Mouse (Mus musculus) embryonic facial prominence, embryonic 14.5 days (tissue): Measurements from ENCODE around the gene Fam107b. TPM values are rescaled to one million over a fixed set of nuclear protein-coding genes. Genes with fewer than 3 reads are reported as not detected.

ENCODE experiments used
- ATAC-seq: fragments of 200-750 bp; cut with Nextera tagmentation; 2 replicates; pipeline ENCODE4 v1.8.0; 2017; ENCODE audit warnings: low read depth, moderate number of reproducible peaks, moderate TSS enrichment
- DNase-seq: peaks from one replicate; pipeline ENCODE4 v3.0.0-alpha.2; 2015; ENCODE audit warnings: low spot score
- H3K27ac ChIP-seq: fragments of 300-500 bp; sonication (generic); replicated peaks from 2 replicates; pipeline ENCODE4 v1.5.1; 2014; ENCODE audit warnings: low read depth, mild to moderate bottlenecking, low read length, moderate library complexity
- H3K27me3 ChIP-seq: fragments of 300-500 bp; sonication (generic); replicated peaks from 2 replicates; pipeline ENCODE4 v1.6.1; 2014; ENCODE audit warnings: low read length; ENCODE audit not compliant: control insufficient read depth, insufficient read depth
- H3K36me3 ChIP-seq: fragments of 300-500 bp; sonication (generic); 2 replicates; pipeline ENCODE4 v1.6.1; 2014; ENCODE audit warnings: low read length, mixed read lengths; ENCODE audit not compliant: control insufficient read depth, insufficient read depth
- H3K4me1 ChIP-seq: fragments of 300-500 bp; sonication (generic); 2 replicates; pipeline ENCODE4 v1.6.1; 2014; ENCODE audit warnings: antibody characterized with exemption, low read length; ENCODE audit not compliant: control insufficient read depth, insufficient read depth
- H3K4me2 ChIP-seq: fragments of 300-500 bp; sonication (generic); 2 replicates; pipeline ENCODE4 v1.6.1; 2014; ENCODE audit warnings: low read depth, mild to moderate bottlenecking, low read length, moderate library complexity, mixed read lengths
- H3K4me3 ChIP-seq: fragments of 300-500 bp; sonication (generic); 2 replicates; pipeline ENCODE4 v1.5.1; 2014; ENCODE audit warnings: low read depth, mild to moderate bottlenecking, low read length
- H3K9ac ChIP-seq: fragments of 300-500 bp; sonication (generic); 2 replicates; pipeline ENCODE4 v1.6.1; 2014; ENCODE audit warnings: low read depth, mild to moderate bottlenecking, low read length, moderate library complexity, mixed read lengths
- H3K9me3 ChIP-seq: fragments of 300-500 bp; sonication (generic); 2 replicates; pipeline ENCODE4 v1.6.1; 2016; ENCODE audit warnings: low read length; ENCODE audit not compliant: control insufficient read depth
- WGBS: fragments of 180-500 bp; shearing (Covaris S2); extraction: QIAGEN DNeasy Blood & Tissue Kit; methylation state at CpG from one replicate; pipeline ENCODE4 v1.1.7; 2014; 5-methylcytosine and 5-hydroxymethylcytosine counted together
- polyA plus RNA-seq: library from polyadenylated mRNA; unstranded; fragments of >200 nt; fragmentation: Nextera tagmentation; extraction: Ambion mirVana; gene quantifications from 2 replicates; pipeline ENCODE4 v1.2.1, GENCODE M21; 2014

Fam107b gene
- polyA plus RNA-seq, 1 experiment from 2014 or later, result 40.4 TPM

DNA sequence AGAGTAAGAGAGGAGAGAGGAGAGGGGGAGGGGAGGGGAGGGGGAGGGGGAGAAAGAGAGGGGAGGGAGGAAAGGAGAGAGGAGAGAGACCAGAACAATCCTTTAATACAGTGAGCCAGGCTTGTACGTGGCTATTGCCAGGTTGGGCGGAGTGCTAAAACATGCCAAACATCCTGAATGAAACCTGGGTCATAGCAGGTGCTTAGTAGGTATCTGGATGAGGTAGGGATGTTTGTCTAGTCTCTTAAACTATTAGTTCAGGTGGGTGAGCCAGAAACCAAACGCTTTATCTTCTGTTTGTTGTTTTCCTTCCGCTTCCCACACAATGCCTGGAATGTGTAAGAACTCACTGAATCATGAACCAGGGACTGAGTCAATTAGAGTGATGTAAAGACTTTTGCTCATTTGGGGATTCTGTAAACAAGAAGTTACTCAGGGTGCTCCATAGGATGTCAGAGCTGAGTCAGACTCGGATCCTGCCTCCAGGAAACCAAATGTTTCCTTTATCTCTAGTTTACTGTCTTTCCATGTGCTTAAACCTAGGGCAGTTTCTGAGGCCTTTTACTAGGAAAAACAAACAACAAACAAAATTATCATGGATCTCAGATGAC lies 89.1 kb downstream of the Fam107b start:
- Histone ChIP-seq H3K4me2 (no peak overlapping the region), H3K4me1 (peaks cover 9% of the 10 kb centered on the region; the same call in 1 of the 2 replicates), H3K9me3 (no peaks in the 10 kb centered on the region), H3K36me3 (no peaks in the 10 kb centered on the region), H3K4me3 (no peak overlapping the region), H3K9ac (no peak overlapping the region), H3K27ac (no peak overlapping the region), H3K27me3 (no peaks in the 10 kb centered on the region)
- DNase-seq, result peak; percentile 17
- 40% methylated on average over 5 of the region's 5 CpGs for WGBS
- ATAC-seq, result peak; percentile 47; the same call in 1 of the 2 replicates

DNA sequence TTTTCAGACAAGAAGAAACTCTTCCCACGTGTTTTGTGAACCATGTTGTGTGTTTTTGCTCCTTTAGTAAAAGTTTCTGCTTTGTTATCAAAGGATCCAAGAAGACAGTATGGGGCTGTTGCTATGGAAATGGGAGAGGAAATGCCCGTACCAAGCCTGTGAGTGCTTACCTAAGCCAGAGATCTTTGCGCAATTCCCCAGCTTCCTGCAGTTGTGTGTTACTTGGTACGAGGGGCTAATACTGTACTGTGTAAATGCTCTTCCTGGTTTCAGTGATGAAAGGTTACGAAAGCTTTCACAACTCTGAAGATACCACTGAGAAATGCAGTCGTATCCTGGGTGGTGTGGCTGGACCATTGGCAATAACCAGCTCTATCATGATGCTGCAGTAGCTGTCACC lies 93.8 kb downstream of the Fam107b start:
- 61% methylated on average over 6 of the region's 6 CpGs for WGBS
- Histone ChIP-seq H3K4me1 (no peaks in the 10 kb centered on the region), H3K27ac (no peak overlapping the region), H3K4me3 (no peak overlapping the region), H3K9me3 (no peaks in the 10 kb centered on the region), H3K27me3 (no peaks in the 10 kb centered on the region), H3K36me3 (no peaks in the 10 kb centered on the region), H3K9ac (no peak overlapping the region), H3K4me2 (no peak overlapping the region)
- peak; percentile 23 for DNase-seq
- no peak for ATAC-seq

DNA sequence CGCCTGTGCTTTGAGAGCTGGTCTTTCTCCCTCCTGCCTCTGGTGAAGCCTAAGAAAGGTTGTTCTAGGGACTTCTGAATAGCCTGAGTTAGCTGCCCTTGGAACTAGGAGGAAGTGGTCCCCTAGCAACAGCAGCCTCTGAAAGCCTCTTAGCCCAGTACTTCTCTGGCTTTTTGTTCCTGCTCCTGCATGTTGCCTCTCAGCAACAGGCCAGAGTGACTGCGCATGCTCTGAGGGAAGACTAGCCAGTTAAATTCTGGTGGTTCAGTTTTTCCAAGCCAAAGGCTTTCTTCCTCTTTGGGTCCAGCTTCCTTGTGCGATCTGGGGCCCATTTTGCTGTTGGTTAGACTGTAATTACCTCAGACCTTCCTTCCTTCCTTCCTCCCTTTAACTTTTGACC lies 98.4 kb downstream of the Fam107b start:
- Histone ChIP-seq H3K36me3 (no peaks in the 10 kb centered on the region), H3K27ac (no peak overlapping the region), H3K4me1 (no peaks in the 10 kb centered on the region), H3K9me3 (no peaks in the 10 kb centered on the region), H3K4me3 (no peak overlapping the region), H3K4me2 (no peak overlapping the region), H3K27me3 (no peaks in the 10 kb centered on the region), H3K9ac (no peak overlapping the region)
- ATAC-seq, result no peak
- peak; percentile 23 for DNase-seq
- WGBS, result 69% methylated on average over 3 of the region's 3 CpGs

GRCm38 (mm10) chr2:3669646-3670045 lies 99.4 kb downstream of the Fam107b start:
- Histone ChIP-seq H3K9ac (no peak overlapping the region), H3K4me3 (no peak overlapping the region), H3K4me2 (no peak overlapping the region), H3K9me3 (no peaks in the 10 kb centered on the region), H3K4me1 (no peaks in the 10 kb centered on the region), H3K36me3 (no peaks in the 10 kb centered on the region), H3K27ac (no peak overlapping the region), H3K27me3 (no peaks in the 10 kb centered on the region)
- no peak for DNase-seq
- 63% methylated on average over 2 of the region's 2 CpGs for WGBS
- ATAC-seq, result no peak

DNA sequence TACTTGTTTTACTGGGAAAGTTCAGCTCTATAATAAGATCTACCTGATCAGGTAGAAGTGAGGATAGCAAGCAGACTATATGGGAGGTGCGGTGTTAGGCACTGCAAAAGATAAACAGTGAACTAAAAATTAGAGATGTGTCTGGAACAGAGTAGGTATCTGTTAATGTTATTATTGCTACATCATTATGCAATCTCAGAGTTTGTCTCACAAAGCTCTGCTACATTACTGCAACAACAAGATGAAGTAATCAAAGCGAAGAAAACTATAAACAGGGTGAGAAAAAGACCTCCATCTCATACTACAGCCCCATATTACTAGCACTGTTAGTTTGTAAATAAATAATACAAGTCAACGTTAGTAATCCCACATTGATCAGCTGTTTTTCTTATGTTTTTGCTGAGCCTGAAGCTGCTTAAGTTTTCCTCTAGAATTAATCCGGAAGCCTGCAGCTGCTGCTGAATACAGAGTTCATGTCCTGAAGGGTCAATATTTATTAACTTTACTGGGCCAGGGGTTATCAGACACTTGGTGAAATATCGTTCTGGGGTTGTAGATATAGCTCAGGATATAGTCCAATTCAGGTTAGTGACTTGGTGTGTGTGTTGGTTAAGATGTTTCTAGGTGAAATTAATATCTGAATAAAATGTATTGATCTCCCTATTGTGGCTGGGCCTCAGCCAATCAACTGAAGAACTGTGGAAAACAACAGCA lies 102.5 kb downstream of the Fam107b start:
- no peak for ATAC-seq
- Histone ChIP-seq H3K4me3 (no peak overlapping the region), H3K4me2 (no peak overlapping the region), H3K4me1 (no peaks in the 10 kb centered on the region), H3K36me3 (no peaks in the 10 kb centered on the region), H3K9me3 (no peaks in the 10 kb centered on the region), H3K27me3 (no peaks in the 10 kb centered on the region), H3K27ac (no peak overlapping the region), H3K9ac (no peak overlapping the region)
- 77% methylated on average over 5 of the region's 5 CpGs for WGBS
- DNase-seq, result no peak

DNA sequence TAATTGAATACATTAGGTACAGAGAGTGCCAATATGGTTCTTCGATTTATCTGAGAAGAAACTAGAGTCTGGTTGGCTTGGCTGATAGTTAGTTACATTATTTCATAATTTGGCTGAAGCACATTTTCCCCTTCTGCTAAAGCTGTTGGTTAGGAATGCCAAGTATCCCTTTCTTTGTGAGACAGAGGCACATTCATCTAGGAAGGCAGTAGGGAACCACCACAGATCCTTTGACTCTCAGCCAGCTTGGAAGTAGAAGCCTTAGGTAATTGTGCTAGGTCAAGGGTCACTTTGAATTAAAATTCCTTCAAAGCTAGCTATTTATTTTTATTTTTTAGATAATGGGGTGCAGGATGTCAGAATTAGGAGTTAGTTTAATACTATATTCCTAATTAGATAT lies 105.2 kb downstream of the Fam107b start:
- H3K27me3 ChIP-seq, result no peaks in the 10 kb centered on the region
- no peak overlapping the region for H3K4me3 ChIP-seq
- H3K27ac ChIP-seq, result no peak overlapping the region
- DNase-seq (peak; percentile 11), ATAC-seq (no peak)
- H3K9ac ChIP-seq, result no peak overlapping the region
- no peak overlapping the region for H3K4me2 ChIP-seq
- no peaks in the 10 kb centered on the region for H3K4me1 ChIP-seq
- no peaks in the 10 kb centered on the region for H3K9me3 ChIP-seq
- no peaks in the 10 kb centered on the region for H3K36me3 ChIP-seq
- WGBS, result 93% methylated on average over 1 of the region's 1 CpGs

DNA sequence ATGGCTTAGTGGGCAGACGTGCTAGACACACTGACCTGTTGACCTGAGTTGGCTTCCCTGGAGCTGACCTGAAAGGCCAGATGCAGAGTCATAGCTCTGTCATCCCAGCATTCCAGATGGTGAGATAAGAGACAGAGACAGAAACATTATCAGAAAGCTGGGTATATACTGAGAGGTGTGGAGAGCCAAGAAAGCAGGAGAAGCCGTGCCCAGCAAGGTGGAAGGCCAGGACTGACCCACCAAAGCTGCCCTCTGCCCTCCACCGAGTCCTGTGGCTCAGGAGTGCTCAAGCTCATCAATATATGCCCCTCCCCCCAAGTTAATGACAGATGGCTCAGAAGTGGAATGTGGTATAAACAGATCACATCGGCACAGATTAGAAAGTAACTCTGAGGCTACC lies 112.4 kb downstream of the Fam107b start:
- Histone ChIP-seq H3K4me2 (no peak overlapping the region), H3K27me3 (no peaks in the 10 kb centered on the region), H3K9ac (no peak overlapping the region), H3K9me3 (no peaks in the 10 kb centered on the region), H3K4me3 (no peak overlapping the region), H3K4me1 (peaks cover 10% of the 10 kb centered on the region; the same call in 1 of the 2 replicates), H3K27ac (no peak overlapping the region), H3K36me3 (no peaks in the 10 kb centered on the region)
- WGBS, result 55% methylated on average over 4 of the region's 4 CpGs
- DNase-seq (no peak), ATAC-seq (no peak)

GRCm38 (mm10) chr2:3683343-3683742 lies 113.1 kb downstream of the Fam107b start:
- Histone ChIP-seq H3K27me3 (no peaks in the 10 kb centered on the region), H3K9me3 (no peaks in the 10 kb centered on the region), H3K36me3 (no peaks in the 10 kb centered on the region), H3K4me3 (no peak overlapping the region), H3K4me1 (peaks cover 10% of the 10 kb centered on the region; the same call in 1 of the 2 replicates), H3K9ac (no peak overlapping the region), H3K27ac (no peak overlapping the region), H3K4me2 (no peak overlapping the region)
- ATAC-seq (0 out of 2 replicates have a peak, but pooled peaks have one; percentile 37), DNase-seq (no peak)
- WGBS, result 44% methylated on average over 5 of the region's 5 CpGs
